Mouse (Mus musculus): ENCODE measurements around the gene Gm10188. TPM values are rescaled to one million over a fixed set of nuclear protein-coding genes. Genes with fewer than 3 reads are reported as not detected.

Gene Gm10188
- polyA plus RNA-seq, 1 experiment from 2014 or later: not detected

DNA sequence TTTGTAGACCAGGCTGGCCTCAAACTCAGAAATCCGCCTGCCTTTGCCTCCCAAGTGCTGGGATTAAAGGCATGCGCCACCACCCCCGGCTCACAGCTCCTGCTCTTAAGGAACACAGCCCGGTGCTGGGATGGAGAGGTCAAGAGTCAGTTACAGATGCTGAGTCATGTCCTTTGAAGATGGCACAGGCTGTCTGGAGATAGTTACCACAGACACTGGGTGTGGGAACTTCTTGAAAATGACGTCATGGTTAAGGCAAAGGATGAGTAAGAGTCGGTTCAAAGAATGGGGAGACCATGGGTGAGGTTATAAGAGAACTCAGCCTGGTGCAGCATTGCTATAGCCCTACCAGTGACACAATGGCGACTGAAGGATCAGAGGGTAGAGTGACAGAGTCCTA is 35.0 kb upstream of the Gm10188 start:
- Histone ChIP-seq H3K27me3 (replicated peaks; ENCODE audit: control insufficient read depth, insufficient read depth, low read length) (no peaks in the 10 kb centered on the region), H3K9me3 (ENCODE audit: control insufficient read depth, low read length) (no peaks in the 10 kb centered on the region), H3K4me2 (ENCODE audit: low read depth, low read length) (no peak overlapping the region), H3K4me1 (ENCODE audit: control insufficient read depth, insufficient read depth, low read length) (no peaks in the 10 kb centered on the region; the same call in 1 of the 2 replicates), H3K9ac (ENCODE audit: low read depth, low read length) (no peak overlapping the region), H3K4me3 (ENCODE audit: low read length) (no peak overlapping the region), H3K36me3 (ENCODE audit: control insufficient read depth, insufficient read depth, low read length) (no peaks in the 10 kb centered on the region), H3K27ac (ENCODE audit: low read length) (no peak overlapping the region)
- no peak for ATAC-seq
- WGBS: 68% methylated on average over 7 of the region's 7 CpGs

- no peak for ATAC-seq
- no peak overlapping the region for H3K27ac ChIP-seq (ENCODE audit: low read length)
- no peak overlapping the region for H3K9ac ChIP-seq (ENCODE audit: low read depth, low read length)
- H3K4me3 ChIP-seq (ENCODE audit: low read length): no peak overlapping the region
- H3K4me2 ChIP-seq (ENCODE audit: low read depth, low read length): no peak overlapping the region
- H3K4me1 ChIP-seq (ENCODE audit: control insufficient read depth, insufficient read depth, low read length): no peaks in the 10 kb centered on the region; the same call in 1 of the 2 replicates
- 86% methylated on average over 4 of the region's 4 CpGs for WGBS
- no peaks in the 10 kb centered on the region for H3K27me3 ChIP-seq (replicated peaks; ENCODE audit: control insufficient read depth, insufficient read depth, low read length)
- H3K36me3 ChIP-seq (ENCODE audit: control insufficient read depth, insufficient read depth, low read length): no peaks in the 10 kb centered on the region
- H3K9me3 ChIP-seq (ENCODE audit: control insufficient read depth, low read length): no peaks in the 10 kb centered on the region
Measured at GRCm38 (mm10) chr1:132263618-132264017, 34.1 kb upstream of the Gm10188 start.

DNA sequence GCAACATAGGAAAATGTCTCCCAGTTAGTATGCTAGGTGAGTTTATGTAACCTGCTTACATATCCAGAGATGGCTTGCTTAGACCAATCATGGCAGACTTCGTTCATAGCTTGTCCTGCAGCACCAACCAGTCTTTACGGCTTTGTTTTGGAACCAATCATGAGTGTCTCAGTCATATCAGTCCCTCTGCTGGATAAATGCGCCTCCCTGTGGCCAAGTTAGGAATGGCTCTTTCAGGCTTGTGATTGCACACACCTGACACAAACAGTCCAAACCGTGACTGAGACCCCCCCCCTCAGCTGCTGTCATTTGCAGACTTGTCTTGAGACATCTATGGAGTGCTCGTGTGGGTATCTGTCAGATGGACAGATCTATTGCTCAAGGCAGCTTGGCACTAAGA is 31.5 kb upstream of the Gm10188 start:
- WGBS: 67% methylated on average over 5 of the region's 5 CpGs
- Histone ChIP-seq H3K4me1 (ENCODE audit: control insufficient read depth, insufficient read depth, low read length) (no peaks in the 10 kb centered on the region), H3K4me3 (ENCODE audit: low read length) (no peak overlapping the region), H3K27ac (ENCODE audit: low read length) (no peak overlapping the region), H3K9me3 (ENCODE audit: control insufficient read depth, low read length) (no peaks in the 10 kb centered on the region), H3K4me2 (ENCODE audit: low read depth, low read length) (no peak overlapping the region), H3K27me3 (replicated peaks; ENCODE audit: control insufficient read depth, insufficient read depth, low read length) (no peaks in the 10 kb centered on the region), H3K36me3 (ENCODE audit: control insufficient read depth, insufficient read depth, low read length) (no peaks in the 10 kb centered on the region), H3K9ac (ENCODE audit: low read depth, low read length) (no peak overlapping the region)
- ATAC-seq: no peak

- H3K9me3 ChIP-seq (ENCODE audit: control insufficient read depth, low read length): no peaks in the 10 kb centered on the region
- H3K4me3 ChIP-seq (ENCODE audit: low read length): no peak overlapping the region
- H3K4me2 ChIP-seq (ENCODE audit: low read depth, low read length): no peak overlapping the region
- H3K9ac ChIP-seq (ENCODE audit: low read depth, low read length): no peak overlapping the region
- H3K36me3 ChIP-seq (ENCODE audit: control insufficient read depth, insufficient read depth, low read length): no peaks in the 10 kb centered on the region
- no peaks in the 10 kb centered on the region for H3K4me1 ChIP-seq (ENCODE audit: control insufficient read depth, insufficient read depth, low read length)
- no peak for ATAC-seq
- no peaks in the 10 kb centered on the region for H3K27me3 ChIP-seq (replicated peaks; ENCODE audit: control insufficient read depth, insufficient read depth, low read length)
- no peak overlapping the region for H3K27ac ChIP-seq (ENCODE audit: low read length)
- 70% methylated on average over 1 of the region's 1 CpGs for WGBS
Measured at GRCm38 (mm10) chr1:132260331-132260730, 30.8 kb upstream of the Gm10188 start.

- Histone ChIP-seq H3K9ac (ENCODE audit: low read depth, low read length) (no peak overlapping the region), H3K4me1 (ENCODE audit: control insufficient read depth, insufficient read depth, low read length) (no peaks in the 10 kb centered on the region), H3K36me3 (ENCODE audit: control insufficient read depth, insufficient read depth, low read length) (no peaks in the 10 kb centered on the region), H3K4me3 (ENCODE audit: low read length) (no peak overlapping the region), H3K27me3 (replicated peaks; ENCODE audit: control insufficient read depth, insufficient read depth, low read length) (no peaks in the 10 kb centered on the region), H3K9me3 (ENCODE audit: control insufficient read depth, low read length) (no peaks in the 10 kb centered on the region), H3K27ac (ENCODE audit: low read length) (no peak overlapping the region), H3K4me2 (ENCODE audit: low read depth, low read length) (no peak overlapping the region)
- WGBS: 84% methylated on average over 6 of the region's 6 CpGs
- ATAC-seq: no peak
Measured at GRCm38 (mm10) chr1:132254467-132254866, 24.9 kb upstream of the Gm10188 start.

DNA sequence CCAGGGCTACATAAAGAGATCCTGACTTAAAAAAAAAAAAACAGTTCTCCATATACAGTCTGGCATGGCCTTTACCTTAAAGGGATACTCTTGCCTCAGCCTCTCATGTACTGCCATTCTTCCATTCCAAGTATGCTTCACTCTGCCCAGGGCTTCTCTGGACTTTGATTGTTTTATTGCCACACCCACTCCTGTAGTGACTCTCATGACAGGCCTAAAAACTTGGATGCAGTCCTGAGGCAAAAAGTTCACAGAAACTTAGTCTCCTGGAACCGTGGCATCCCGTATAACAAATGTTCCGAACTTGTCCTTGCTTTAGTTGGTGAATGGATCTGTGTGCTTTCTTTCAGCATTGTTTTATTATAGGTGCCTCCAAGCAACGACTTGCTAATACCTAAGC is 17.1 kb upstream of the Gm10188 start:
- H3K4me3 ChIP-seq (ENCODE audit: low read length): no peak overlapping the region
- whole genome bisulfite sequencing: 86% methylated on average over 4 of the region's 4 CpGs
- H3K36me3 ChIP-seq (ENCODE audit: control insufficient read depth, insufficient read depth, low read length): no peaks in the 10 kb centered on the region
- H3K27ac ChIP-seq (ENCODE audit: low read length): no peak overlapping the region
- no peak overlapping the region for H3K9ac ChIP-seq (ENCODE audit: low read depth, low read length)
- no peaks in the 10 kb centered on the region for H3K27me3 ChIP-seq (replicated peaks; ENCODE audit: control insufficient read depth, insufficient read depth, low read length)
- no peaks in the 10 kb centered on the region for H3K4me1 ChIP-seq (ENCODE audit: control insufficient read depth, insufficient read depth, low read length)
- no peaks in the 10 kb centered on the region for H3K9me3 ChIP-seq (ENCODE audit: control insufficient read depth, low read length)
- no peak for ATAC-seq
- no peak overlapping the region for H3K4me2 ChIP-seq (ENCODE audit: low read depth, low read length)

DNA sequence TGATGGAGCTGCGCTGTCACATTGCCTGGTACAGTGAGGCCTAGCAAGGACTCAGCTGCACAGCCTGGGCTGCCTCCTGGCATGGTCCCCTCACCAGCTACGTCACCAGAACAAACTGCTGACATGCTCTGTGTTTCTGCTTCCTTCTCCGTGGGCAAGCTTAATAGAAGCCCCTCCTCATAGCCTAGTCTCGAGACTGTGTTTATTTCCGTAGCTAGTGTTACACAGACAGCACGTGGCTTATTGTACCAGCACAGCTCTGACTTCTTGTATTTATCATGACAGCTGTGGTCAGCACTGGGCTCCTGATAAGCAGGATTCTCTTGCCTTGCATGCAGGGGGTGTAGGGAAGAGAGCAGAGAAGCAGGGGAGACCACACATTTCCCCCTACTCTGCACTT is 16.6 kb upstream of the Gm10188 start:
- Histone ChIP-seq H3K36me3 (ENCODE audit: control insufficient read depth, insufficient read depth, low read length) (no peaks in the 10 kb centered on the region), H3K9ac (ENCODE audit: low read depth, low read length) (no peak overlapping the region), H3K4me2 (ENCODE audit: low read depth, low read length) (no peak overlapping the region), H3K4me1 (ENCODE audit: control insufficient read depth, insufficient read depth, low read length) (no peaks in the 10 kb centered on the region), H3K9me3 (ENCODE audit: control insufficient read depth, low read length) (no peaks in the 10 kb centered on the region), H3K27ac (ENCODE audit: low read length) (no peak overlapping the region), H3K27me3 (replicated peaks; ENCODE audit: control insufficient read depth, insufficient read depth, low read length) (no peaks in the 10 kb centered on the region), H3K4me3 (ENCODE audit: low read length) (no peak overlapping the region)
- 52% methylated on average over 6 of the region's 6 CpGs for WGBS
- no peak for ATAC-seq

GRCm38 (mm10) chr1:132245010-132245409 is 15.4 kb upstream of the Gm10188 start:
- Histone ChIP-seq H3K9me3 (ENCODE audit: control insufficient read depth, low read length) (no peaks in the 10 kb centered on the region), H3K9ac (ENCODE audit: low read depth, low read length) (no peak overlapping the region), H3K36me3 (ENCODE audit: control insufficient read depth, insufficient read depth, low read length) (no peaks in the 10 kb centered on the region), H3K4me3 (ENCODE audit: low read length) (no peak overlapping the region), H3K27me3 (replicated peaks; ENCODE audit: control insufficient read depth, insufficient read depth, low read length) (no peaks in the 10 kb centered on the region), H3K4me2 (ENCODE audit: low read depth, low read length) (no peak overlapping the region), H3K4me1 (ENCODE audit: control insufficient read depth, insufficient read depth, low read length) (no peaks in the 10 kb centered on the region), H3K27ac (ENCODE audit: low read length) (no peak overlapping the region)
- ATAC-seq: no peak
- 83% methylated on average over 5 of the region's 5 CpGs for WGBS

DNA sequence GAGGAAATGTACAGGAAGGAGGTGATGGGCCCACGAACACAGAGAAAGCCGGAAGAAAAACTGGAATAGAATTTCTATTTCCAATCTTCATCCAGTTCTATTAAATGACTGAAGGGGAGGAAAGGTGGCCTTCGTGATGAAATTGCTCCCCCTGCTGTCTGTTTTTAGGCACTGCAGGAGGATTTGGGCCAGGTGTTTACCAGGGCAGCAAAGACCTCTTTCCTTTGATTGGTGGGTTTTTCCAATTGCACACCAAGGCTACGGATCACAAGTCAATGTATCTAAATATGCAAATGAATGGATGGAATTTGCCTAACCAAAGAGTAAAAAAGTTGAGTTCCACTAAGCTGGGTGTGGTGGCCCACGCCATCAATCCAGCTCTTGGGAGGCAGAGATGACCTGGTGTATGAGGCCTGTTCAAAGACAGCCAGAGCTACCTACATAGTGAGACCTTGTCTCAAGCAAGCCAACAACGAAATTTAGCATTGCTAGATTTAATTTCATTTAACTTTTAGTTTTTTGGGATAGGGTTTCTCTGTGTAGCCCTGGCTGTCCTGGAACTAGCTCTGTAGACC is 8.1 kb upstream of the Gm10188 start:
- no peaks in the 10 kb centered on the region for H3K27me3 ChIP-seq (replicated peaks; ENCODE audit: control insufficient read depth, insufficient read depth, low read length)
- 24% methylated on average over 6 of the region's 6 CpGs for WGBS
- no peak overlapping the region for H3K9ac ChIP-seq (ENCODE audit: low read depth, low read length)
- H3K4me1 ChIP-seq (ENCODE audit: control insufficient read depth, insufficient read depth, low read length): no peaks in the 10 kb centered on the region
- no peak overlapping the region for H3K27ac ChIP-seq (ENCODE audit: low read length)
- no peak overlapping the region for H3K4me3 ChIP-seq (ENCODE audit: low read length)
- no peak overlapping the region for H3K4me2 ChIP-seq (ENCODE audit: low read depth, low read length)
- no peaks in the 10 kb centered on the region for H3K9me3 ChIP-seq (ENCODE audit: control insufficient read depth, low read length)
- H3K36me3 ChIP-seq (ENCODE audit: control insufficient read depth, insufficient read depth, low read length): no peaks in the 10 kb centered on the region
- ATAC-seq: no peak

- H3K27me3 ChIP-seq (replicated peaks; ENCODE audit: control insufficient read depth, insufficient read depth, low read length): no peaks in the 10 kb centered on the region
- no peak for ATAC-seq
- no peaks in the 10 kb centered on the region for H3K36me3 ChIP-seq (ENCODE audit: control insufficient read depth, insufficient read depth, low read length)
- H3K27ac ChIP-seq (ENCODE audit: low read length): no peak overlapping the region
- no peaks in the 10 kb centered on the region for H3K4me1 ChIP-seq (ENCODE audit: control insufficient read depth, insufficient read depth, low read length)
- no peak overlapping the region for H3K9ac ChIP-seq (ENCODE audit: low read depth, low read length)
- no peak overlapping the region for H3K4me2 ChIP-seq (ENCODE audit: low read depth, low read length)
- H3K4me3 ChIP-seq (ENCODE audit: low read length): no peak overlapping the region
- no peaks in the 10 kb centered on the region for H3K9me3 ChIP-seq (ENCODE audit: control insufficient read depth, low read length)
- 46% methylated on average over 9 of the region's 9 CpGs for WGBS
Measured at GRCm38 (mm10) chr1:132234757-132235273, 5.2 kb upstream of the Gm10188 start.
